Mouse (Mus musculus): ENCODE results near the gene Fh1. TPM values are rescaled to one million over a fixed set of nuclear protein-coding genes. Genes with fewer than 3 reads are reported as not detected.

The Fh1 gene
- 54.8 TPM for polyA plus RNA-seq (2017; shearing (Covaris generic))

GRCm38 (mm10) chr1:175625257-175625879 lies at the start of gene Fh1:
Gene Fh1 (minus strand): TSS chr1:175625635.

GRCm38 (mm10) chr1:175619814-175620431 lies 5.5 kb downstream of the Fh1 start, which contains the start of gene Kmo:
Gene Kmo (plus strand): TSS chr1:175620381.

Other genes with a start within 250 kb of the Fh1 start
- gene Rgs7, start 133.1 kb downstream of the Fh1 start, polyA plus RNA-seq (2017; shearing (Covaris generic)) = not detected
- gene Kmo, start 5.3 kb downstream of the Fh1 start, polyA plus RNA-seq (2017; shearing (Covaris generic)) = 0.51 TPM
- gene Opn3, start 67.1 kb upstream of the Fh1 start, polyA plus RNA-seq (2017; shearing (Covaris generic)) = 0.93 TPM
- gene Chml, start 67.3 kb upstream of the Fh1 start, polyA plus RNA-seq (2017; shearing (Covaris generic)) = 0.62 TPM
- gene Wdr64, start 73.0 kb upstream of the Fh1 start, polyA plus RNA-seq (2017; shearing (Covaris generic)) = not detected

Measured in CD4-positive, CD25-positive, alpha-beta regulatory T cell (primary cell).